Mouse (Mus musculus) 3134 (cell line): ENCODE data around the gene B3galt4.
"Not testable (repeated sequence)": the region's sequence is repeated elsewhere in the genome, so short reads cannot be mapped to it uniquely, and the experiment has no call there.

Experiments used
- DNase-seq: peaks from one replicate; pipeline ENCODE4 v3.0.0-alpha.2; 2011; ENCODE audit warnings: low spot score; ENCODE audit not compliant: insufficient read length; ENCODE audit errors: extremely low read depth

Gene B3galt4

GRCm38 (mm10) chr17:33951021-33951946 lies at the start of gene B3galt4:
Gene B3galt4, minus strand, starts transcription at chr17:33951488.
- DNase-seq: peak; percentile 66

DNA sequence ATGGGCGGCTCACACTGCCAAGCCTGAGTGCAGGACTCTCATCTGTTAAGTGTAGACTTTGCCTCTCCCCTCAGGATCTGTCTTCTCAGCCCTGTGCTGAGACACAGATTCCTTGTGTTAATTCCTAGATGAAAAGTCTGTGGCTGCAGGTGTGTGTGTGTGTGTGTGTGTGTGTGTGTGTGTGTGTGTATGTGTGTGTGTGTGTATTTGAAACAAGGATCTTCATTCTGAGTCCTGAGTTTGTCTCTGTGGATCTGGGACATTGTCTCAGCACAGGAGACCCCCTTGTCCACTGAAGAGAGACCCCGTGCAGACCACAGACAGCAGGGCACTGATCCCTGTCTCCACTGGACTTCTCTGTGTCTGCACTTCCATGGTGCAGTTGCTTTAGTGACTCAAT lies 49.5 kb upstream of the B3galt4 start:
- DNase-seq: not testable (repeated sequence)

DNA sequence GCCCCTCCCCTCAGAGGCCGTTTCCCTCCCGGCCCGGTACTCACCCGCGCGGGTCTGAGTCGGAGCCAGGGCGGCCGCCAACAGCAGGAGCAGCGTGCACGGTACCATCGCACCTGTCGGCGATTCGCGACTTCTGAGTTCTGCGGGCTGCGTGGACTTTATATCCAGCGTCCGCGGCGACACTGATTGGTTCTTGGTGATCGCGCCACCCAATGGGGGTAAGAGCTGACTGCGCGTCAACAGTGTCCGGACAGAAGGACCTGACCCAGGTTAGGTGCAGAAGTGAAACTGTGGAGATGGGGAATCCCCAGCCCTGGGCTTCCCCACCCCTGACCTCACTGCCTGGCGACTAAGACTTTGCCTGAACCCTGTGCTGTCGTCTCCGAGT lies 48.9 kb upstream of the B3galt4 start, which contains the start of gene H2-K1:
Gene H2-K1 (minus strand): TSS at position 198 of the 388 bp plus-strand sequence.
- peak; percentile 90 for DNase-seq

- peak; percentile 71 for DNase-seq
Measured at GRCm38 (mm10) chr17:33999341-34000149, 48.3 kb upstream of the B3galt4 start.

DNA sequence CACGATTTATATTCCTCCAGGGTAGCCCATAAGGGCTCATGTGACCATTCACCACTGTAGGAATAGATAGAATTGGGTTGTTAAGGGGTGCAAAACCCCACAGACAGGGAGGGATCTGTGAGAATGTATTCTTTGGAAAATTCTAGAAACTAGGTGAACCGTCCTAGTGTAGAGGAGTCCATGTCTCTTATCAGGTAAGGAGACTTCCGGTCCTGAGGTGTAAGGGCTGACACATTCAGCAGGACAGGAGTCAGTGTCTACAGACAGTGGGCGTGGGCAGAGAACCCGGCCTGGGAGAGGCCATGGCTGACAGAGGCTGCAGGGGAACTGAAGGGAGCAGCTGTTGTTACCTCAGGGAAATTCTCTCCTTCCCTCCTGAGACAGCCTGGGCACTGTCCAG lies 47.4 kb upstream of the B3galt4 start:
- DNase-seq: not testable (repeated sequence)

- not testable (repeated sequence) for DNase-seq
Measured at GRCm38 (mm10) chr17:33997025-33997424, 45.7 kb upstream of the B3galt4 start.

DNA sequence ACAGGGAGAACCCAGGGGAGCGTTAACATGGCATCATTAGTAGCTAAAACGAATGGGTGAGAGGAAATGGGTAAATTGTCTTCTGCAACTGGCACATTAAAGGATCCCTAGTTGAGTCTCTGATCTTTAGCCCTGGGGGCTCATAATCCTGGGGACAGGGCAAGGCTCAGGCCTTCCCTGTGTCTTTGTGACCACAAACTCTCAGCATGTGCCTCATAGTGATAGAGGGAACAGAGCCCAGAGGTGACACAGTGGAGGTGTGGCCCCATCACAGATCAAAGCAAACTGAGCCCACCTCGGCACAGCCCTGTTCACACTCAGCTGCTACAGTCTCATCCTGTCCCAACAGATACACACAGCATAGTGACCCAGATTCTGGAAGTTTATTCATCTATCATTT lies 44.4 kb upstream of the B3galt4 start:
- DNase-seq: no peak

- no peak for DNase-seq
Measured at GRCm38 (mm10) chr17:33994959-33995358, 43.7 kb upstream of the B3galt4 start.

DNA sequence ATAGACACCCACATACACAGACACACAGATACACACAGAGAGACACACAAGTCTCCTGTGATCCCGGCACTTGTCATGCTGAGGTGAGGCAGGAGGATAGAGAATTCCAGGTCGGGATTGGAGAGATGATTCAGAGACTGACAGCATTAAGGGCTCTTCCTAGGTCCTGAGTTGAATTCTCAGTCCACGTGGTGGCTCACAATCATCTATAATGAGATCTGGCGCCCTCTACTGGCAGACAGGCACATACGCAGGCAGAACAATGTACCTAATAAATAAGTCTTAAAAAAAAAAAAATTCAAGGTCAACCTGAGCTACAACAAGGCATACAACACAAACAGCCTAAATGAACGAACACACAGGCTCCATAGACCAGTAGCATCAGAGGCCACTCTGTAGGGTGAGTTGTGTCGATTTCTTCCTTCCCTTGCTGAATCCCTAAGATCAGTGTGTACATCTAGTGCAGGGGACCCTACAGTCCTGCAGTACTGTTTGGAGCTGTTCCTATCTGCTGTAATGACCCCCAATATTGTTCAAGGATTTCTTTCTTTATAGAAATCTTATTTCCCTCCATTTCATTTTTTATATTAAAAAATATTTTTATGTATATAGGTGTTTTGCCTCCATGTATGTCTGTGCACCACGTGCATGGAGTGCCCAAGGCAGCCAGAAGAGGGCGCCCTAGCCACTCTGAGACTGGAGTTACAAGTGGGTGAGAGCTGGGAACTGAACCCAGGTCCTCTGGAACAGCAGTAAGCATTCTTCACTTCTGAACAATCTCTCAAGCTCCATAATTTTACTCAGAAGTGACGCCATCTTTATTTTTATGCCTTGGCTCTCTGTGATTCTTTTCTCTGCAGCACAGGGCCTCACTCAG lies 40.7 kb upstream of the B3galt4 start:
- DNase-seq: peak; percentile 32

- DNase-seq: not testable (repeated sequence)
Measured at GRCm38 (mm10) chr17:33982136-33982535, 30.8 kb upstream of the B3galt4 start.

GRCm38 (mm10) chr17:33981192-33981909 lies 30.1 kb upstream of the B3galt4 start:
- DNase-seq: not testable (repeated sequence)

DNA sequence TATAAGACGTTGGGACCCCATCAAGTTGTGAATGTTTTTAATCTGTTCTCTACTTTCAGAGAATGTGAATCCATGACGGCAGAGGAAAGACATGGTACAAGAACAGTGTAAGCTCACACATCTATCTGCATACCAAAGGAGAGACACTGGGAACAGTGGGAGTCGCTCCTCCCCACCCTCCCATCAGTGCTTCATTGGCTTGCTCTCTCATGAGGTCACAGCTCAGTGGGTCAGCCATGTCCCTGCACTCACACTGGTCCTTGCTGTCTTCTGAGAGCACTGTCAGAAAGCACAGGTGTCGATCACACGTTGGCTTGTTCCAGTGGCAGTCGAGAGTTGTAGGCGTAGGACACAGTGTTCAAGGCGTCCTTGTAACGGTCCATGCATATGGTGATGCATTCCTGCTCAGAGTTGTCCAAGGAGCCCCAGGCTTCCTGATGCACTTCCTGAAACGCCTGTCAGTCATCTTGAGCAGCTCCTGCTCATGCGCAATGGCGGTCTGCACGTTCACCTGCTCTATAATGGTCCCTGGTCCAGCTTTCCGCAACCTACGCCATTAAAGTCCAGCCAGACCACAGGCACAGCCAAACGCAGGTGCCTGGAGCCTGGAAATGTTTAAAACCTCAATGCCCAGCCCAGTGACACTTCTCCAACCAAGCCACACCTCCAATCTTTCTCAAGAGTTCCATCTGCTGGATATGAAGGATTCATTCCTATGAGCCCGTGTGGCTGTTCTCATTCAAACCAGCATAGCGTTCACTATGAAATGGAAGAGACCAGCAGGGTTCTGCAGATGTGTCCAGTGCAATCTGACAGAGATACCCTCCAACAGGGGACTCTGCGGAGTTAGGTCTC lies 29.1 kb upstream of the B3galt4 start:
- DNase-seq: no peak

GRCm38 (mm10) chr17:33979512-33980050 lies 28.3 kb upstream of the B3galt4 start:
- no peak for DNase-seq

- DNase-seq: no peak
Measured at GRCm38 (mm10) chr17:33978631-33979031, 27.3 kb upstream of the B3galt4 start.

DNA sequence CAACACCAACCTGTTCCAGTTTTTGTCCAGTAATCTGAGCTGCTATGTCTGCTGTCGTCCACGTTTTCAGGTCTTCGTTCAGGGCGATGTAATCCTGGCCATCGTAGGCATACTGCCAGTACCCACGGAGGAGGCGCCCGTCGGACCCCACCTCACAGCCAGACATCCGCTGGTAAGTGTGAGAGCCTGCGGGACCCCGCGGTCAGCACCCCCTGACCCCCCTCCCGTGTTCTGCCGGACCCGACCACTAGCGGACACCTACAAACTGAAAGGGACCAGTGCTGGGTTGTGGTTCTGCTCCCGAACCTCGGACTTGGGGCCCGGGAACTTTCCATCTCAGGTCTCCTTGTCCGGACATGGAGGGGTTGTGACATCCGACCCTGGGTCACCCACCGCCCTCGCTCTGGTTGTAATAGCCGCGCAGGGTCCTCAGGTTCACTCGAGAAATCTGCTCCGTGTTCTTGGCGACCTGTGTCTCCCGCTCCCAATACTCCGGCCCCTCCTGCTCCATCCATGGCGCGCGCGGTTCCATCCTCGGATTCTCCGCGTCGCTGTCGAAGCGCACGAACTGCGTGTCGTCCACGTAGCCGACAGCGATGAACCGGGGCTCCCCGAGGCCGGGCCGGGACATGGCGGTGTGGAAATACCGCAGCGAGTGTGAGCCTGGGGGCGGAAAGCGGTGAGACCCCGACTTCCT lies 26.7 kb upstream of the B3galt4 start:
- no peak for DNase-seq

- DNase-seq: no peak
Measured at GRCm38 (mm10) chr17:33973572-33973971, 22.3 kb upstream of the B3galt4 start.

GRCm38 (mm10) chr17:33972691-33973090 lies 21.4 kb upstream of the B3galt4 start:
- no peak for DNase-seq

GRCm38 (mm10) chr17:33969394-33969793 lies 18.1 kb upstream of the B3galt4 start:
- DNase-seq: no peak
